Mouse (Mus musculus) heart, embryonic 14.5 days (tissue): ENCODE results near the gene Cc2d1a. TPM values are rescaled to one million over a fixed set of nuclear protein-coding genes. Genes with fewer than 3 reads are reported as not detected.

Experiments used
- ATAC-seq: fragments of 200-750 bp; cut with Nextera tagmentation; 2 replicates; pipeline ENCODE4 v1.8.0; 2017; ENCODE audit warnings: low read depth, moderate TSS enrichment; ENCODE audit not compliant: insufficient number of reproducible peaks, insufficient read depth, low FRiP score
- H3K27ac ChIP-seq, 2 experiments: fragments of 200-500 bp in 1 of 2; fragments of 300-500 bp in 1 of 2; sonication (generic) in 1 of 2; replicated peaks in 1 of 2; 2 replicates each; pipeline ENCODE4 v1.5.1; 2012 to 2014; ENCODE audit warnings: low read depth in 2 of 2, low read length in 2 of 2, control low read depth in 1 of 2, mild to moderate bottlenecking in 1 of 2, mixed read lengths in 1 of 2; ENCODE audit not compliant: control insufficient read depth in 1 of 2, insufficient read depth in 1 of 2
- H3K27me3 ChIP-seq: fragments of 300-500 bp; sonication (generic); 2 replicates; pipeline ENCODE4 v1.6.1; 2014; ENCODE audit warnings: mild to moderate bottlenecking, low read length, control low read depth; ENCODE audit not compliant: control insufficient read depth, insufficient read depth
- H3K36me3 ChIP-seq: fragments of 300-500 bp; sonication (generic); 2 replicates; pipeline ENCODE4 v1.6.1; 2014; ENCODE audit warnings: mild to moderate bottlenecking, control low read depth, low read length, mixed read lengths; ENCODE audit not compliant: control insufficient read depth, insufficient read depth
- H3K4me1 ChIP-seq, 2 experiments: fragments of 200-500 bp in 1 of 2; fragments of 300-500 bp in 1 of 2; sonication (generic) in 1 of 2; 2 replicates each; pipeline ENCODE4 v1.6.1; 2012 to 2014; ENCODE audit warnings: low read length in 2 of 2, control low read depth in 1 of 2, mixed read lengths in 1 of 2; ENCODE audit not compliant: control insufficient read depth in 2 of 2, insufficient read depth in 2 of 2
- H3K4me2 ChIP-seq: fragments of 300-500 bp; sonication (generic); 2 replicates; pipeline ENCODE4 v1.6.1; 2014; ENCODE audit warnings: mild to moderate bottlenecking, low read length
- H3K4me3 ChIP-seq, 2 experiments: fragments of 200-500 bp in 1 of 2; fragments of 300-500 bp in 1 of 2; sonication (generic) in 1 of 2; 2 replicates each; pipeline ENCODE4 v1.5.1; 2012 to 2014; ENCODE audit warnings: low read length in 2 of 2, mild to moderate bottlenecking in 2 of 2, control low read depth in 1 of 2, low read depth in 1 of 2, moderate library complexity in 1 of 2; ENCODE audit not compliant: control insufficient read depth in 1 of 2, insufficient read depth in 1 of 2
- H3K9ac ChIP-seq: fragments of 300-500 bp; sonication (generic); 2 replicates; pipeline ENCODE4 v1.6.1; 2014; ENCODE audit warnings: mild to moderate bottlenecking, low read length
- H3K9me3 ChIP-seq: fragments of 300-500 bp; sonication (generic); 2 replicates; pipeline ENCODE4 v1.6.1; 2016; ENCODE audit warnings: low read length, control low read depth; ENCODE audit not compliant: control insufficient read depth
- WGBS: fragments of 180-500 bp; shearing (Covaris S2); extraction: QIAGEN DNeasy Blood & Tissue Kit; methylation state at CpG from one replicate; pipeline ENCODE4 v1.1.7; 2014; 5-methylcytosine and 5-hydroxymethylcytosine counted together
- polyA plus RNA-seq: library from polyadenylated mRNA; unstranded; fragments of >200 nt; fragmentation: Nextera tagmentation; extraction: Ambion mirVana; gene quantifications from 2 replicates; pipeline ENCODE4 v1.2.1, GENCODE M21; 2014

Gene Cc2d1a
- polyA plus RNA-seq, 1 experiment from 2014 or later = 11.8 TPM

- Histone ChIP-seq H3K4me3 (peak overlapping the region; percentile 52 to 73), H3K27me3 (no peaks in the 10 kb centered on the region), H3K9me3 (no peaks in the 10 kb centered on the region), H3K27ac (peak overlapping the region in 1 of 2 experiments; percentile 83; a peak in 2 of 4 replicates), H3K9ac (peak overlapping the region; percentile 83), H3K4me1 (peaks cover 8 to 18% of the 10 kb centered on the region in 2 experiments), H3K4me2 (peak overlapping the region; percentile 81), H3K36me3 (peaks cover 27% of the 10 kb centered on the region)
- under 1% methylated on average over 26 of the region's 29 CpGs for WGBS
- ATAC-seq = peak; percentile 70
Measured at GRCm38 (mm10) chr8:84104221-84104620, 43.5 kb downstream of the Cc2d1a start.

- Histone ChIP-seq H3K4me3 (peak overlapping the region; percentile 52 to 73), H3K27me3 (no peaks in the 10 kb centered on the region), H3K9me3 (no peaks in the 10 kb centered on the region), H3K27ac (peak overlapping the region in 1 of 2 experiments; percentile 83; a peak in 1 of 4 replicates), H3K9ac (peak overlapping the region; percentile 83), H3K36me3 (peaks cover 33% of the 10 kb centered on the region), H3K4me2 (peak overlapping the region; percentile 81), H3K4me1 (peaks cover 8 to 18% of the 10 kb centered on the region in 2 experiments)
- ATAC-seq = no peak
- WGBS = 47% methylated on average over 3 of the region's 3 CpGs
Measured at GRCm38 (mm10) chr8:84103601-84104000, 44.1 kb downstream of the Cc2d1a start.

GRCm38 (mm10) chr8:84101476-84102270 is 46.1 kb downstream of the Cc2d1a start:
- Histone ChIP-seq H3K9ac (no peak overlapping the region), H3K27ac (no peak overlapping the region), H3K4me2 (no peak overlapping the region), H3K4me1 (peaks cover 8 to 18% of the 10 kb centered on the region in 2 experiments), H3K4me3 (no peak overlapping the region), H3K36me3 (peaks cover 52% of the 10 kb centered on the region), H3K9me3 (no peaks in the 10 kb centered on the region), H3K27me3 (no peaks in the 10 kb centered on the region)
- ATAC-seq = no peak
- 90% methylated on average over 25 of the region's 25 CpGs for WGBS

- no peaks in the 10 kb centered on the region for H3K9me3 ChIP-seq
- no peak overlapping the region for H3K9ac ChIP-seq
- peaks cover 83% of the 10 kb centered on the region for H3K36me3 ChIP-seq
- no peak overlapping the region for H3K27ac ChIP-seq
- WGBS = 96% methylated on average over 7 of the region's 7 CpGs
- H3K27me3 ChIP-seq = no peaks in the 10 kb centered on the region
- peaks cover 0 to 8% of the 10 kb centered on the region in 2 experiments; a peak in 2 of 4 replicates for H3K4me1 ChIP-seq
- H3K4me2 ChIP-seq = no peak overlapping the region
- no peak for ATAC-seq
- H3K4me3 ChIP-seq = no peak overlapping the region
Measured at GRCm38 (mm10) chr8:84098376-84098775, 49.4 kb downstream of the Cc2d1a start.

- 77% methylated on average over 8 of the region's 8 CpGs for WGBS
- Histone ChIP-seq H3K4me1 (no peaks in the 10 kb centered on the region), H3K9ac (no peak overlapping the region), H3K36me3 (peaks cover 92% of the 10 kb centered on the region), H3K4me3 (no peak overlapping the region), H3K27ac (no peak overlapping the region), H3K4me2 (no peak overlapping the region), H3K9me3 (no peaks in the 10 kb centered on the region), H3K27me3 (no peaks in the 10 kb centered on the region)
- no peak for ATAC-seq
Measured at GRCm38 (mm10) chr8:84096061-84096460, 51.7 kb downstream of the Cc2d1a start.

- Histone ChIP-seq H3K9ac (no peak overlapping the region), H3K4me2 (no peak overlapping the region), H3K9me3 (no peaks in the 10 kb centered on the region), H3K4me3 (no peak overlapping the region), H3K4me1 (no peaks in the 10 kb centered on the region), H3K36me3 (peaks cover 86% of the 10 kb centered on the region), H3K27ac (no peak overlapping the region), H3K27me3 (no peaks in the 10 kb centered on the region)
- no peak for ATAC-seq
- WGBS = 90% methylated on average over 8 of the region's 8 CpGs
Measured at GRCm38 (mm10) chr8:84090585-84090984, 57.2 kb downstream of the Cc2d1a start.

- peaks cover 79% of the 10 kb centered on the region for H3K36me3 ChIP-seq
- WGBS = 85% methylated on average over 9 of the region's 9 CpGs
- no peak for ATAC-seq
Measured at GRCm38 (mm10) chr8:84089277-84089676, 58.5 kb downstream of the Cc2d1a start.

More at GRCm38 (mm10) chr8:84089277-84089676, 58.5 kb downstream of the Cc2d1a start:
- Histone ChIP-seq H3K9me3 (no peaks in the 10 kb centered on the region), H3K27ac (no peak overlapping the region), H3K4me1 (no peaks in the 10 kb centered on the region), H3K4me2 (no peak overlapping the region), H3K4me3 (no peak overlapping the region), H3K27me3 (no peaks in the 10 kb centered on the region), H3K9ac (no peak overlapping the region)
